Mouse (Mus musculus): ENCODE results near the gene Adam1b.

DNA sequence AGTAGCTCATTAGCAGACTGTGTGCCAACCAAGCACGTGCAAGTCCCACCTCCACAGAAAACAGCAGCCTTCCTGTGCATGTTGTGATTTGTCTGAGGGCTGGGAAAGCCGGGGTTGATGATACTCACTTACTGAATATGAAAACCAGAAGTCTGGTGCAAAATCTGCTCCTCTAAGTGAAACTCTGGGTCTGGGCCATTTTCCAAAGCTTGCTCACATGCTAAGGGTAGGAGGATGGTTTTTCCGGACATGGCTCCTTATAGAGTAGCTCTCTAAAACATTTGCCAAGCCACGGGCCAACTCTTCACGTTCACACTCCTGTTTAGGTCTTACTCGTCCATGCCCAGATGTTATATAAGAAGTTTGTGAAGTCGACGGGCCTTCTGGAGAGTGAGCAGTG lies 9.9 kb downstream of the Adam1b start:
- TF ChIP-seq POLR2A (IDR thresholded peaks at IDR 0.05; ENCODE audit: borderline replicate concordance, extremely low read depth, insufficient read depth, insufficient read length, poor library complexity, severe bottlenecking): no peak
- no peak for TF ChIP-seq CTCF (IDR thresholded peaks at IDR 0.05; ENCODE audit: borderline replicate concordance, extremely low read depth, insufficient read depth, insufficient read length)

Measured in brain, embryonic 14.5 days (tissue).